Mouse (Mus musculus): ENCODE results near the gene Lrch1.

Gene Lrch1

DNA sequence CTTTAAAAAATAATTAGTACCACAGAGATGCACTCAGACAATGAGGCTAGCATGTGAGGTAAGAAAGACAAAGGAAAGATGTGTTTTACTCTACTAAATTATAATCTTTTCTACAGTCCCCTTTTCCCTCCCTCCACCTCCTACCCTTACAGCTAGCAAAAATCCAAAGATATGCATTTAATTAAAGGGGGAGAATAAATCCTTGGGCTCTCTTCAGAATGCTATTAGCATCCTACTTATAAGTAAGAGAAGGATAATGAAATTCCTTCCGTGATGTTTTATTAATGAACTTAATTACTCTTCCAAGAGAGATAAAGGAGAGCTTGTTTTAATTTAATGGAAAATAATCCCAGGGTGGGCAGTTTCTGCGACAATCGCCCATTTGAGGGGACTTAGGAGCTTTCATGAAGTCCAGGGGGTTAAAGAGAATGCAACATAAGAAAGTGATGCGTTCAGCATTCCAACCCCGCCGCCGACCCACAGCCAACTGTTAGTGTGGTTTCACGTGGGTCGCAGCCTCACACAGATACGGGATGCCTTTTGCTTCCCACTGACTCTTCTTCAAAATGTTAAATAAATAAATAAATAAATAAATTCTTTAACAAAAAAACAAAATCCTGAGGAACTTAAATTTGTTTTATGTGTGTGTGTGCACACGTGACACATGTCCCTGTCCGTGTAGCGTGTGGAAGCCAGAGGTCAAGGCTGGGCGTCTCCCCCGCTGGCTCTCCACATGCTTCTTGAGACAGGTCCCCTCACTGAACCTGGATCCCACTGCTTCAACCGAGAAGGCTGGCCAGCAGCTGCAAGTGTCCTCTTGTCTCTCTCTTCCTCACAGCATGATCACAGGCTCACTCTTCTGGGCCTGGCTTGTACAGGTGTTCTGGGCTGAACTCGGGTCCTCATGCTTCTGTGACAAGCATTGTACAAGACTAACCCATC is 132.6 kb downstream of the Lrch1 start:
- no peak for DNase-seq (ENCODE audit: low spot score in 2 of 2)

DNA sequence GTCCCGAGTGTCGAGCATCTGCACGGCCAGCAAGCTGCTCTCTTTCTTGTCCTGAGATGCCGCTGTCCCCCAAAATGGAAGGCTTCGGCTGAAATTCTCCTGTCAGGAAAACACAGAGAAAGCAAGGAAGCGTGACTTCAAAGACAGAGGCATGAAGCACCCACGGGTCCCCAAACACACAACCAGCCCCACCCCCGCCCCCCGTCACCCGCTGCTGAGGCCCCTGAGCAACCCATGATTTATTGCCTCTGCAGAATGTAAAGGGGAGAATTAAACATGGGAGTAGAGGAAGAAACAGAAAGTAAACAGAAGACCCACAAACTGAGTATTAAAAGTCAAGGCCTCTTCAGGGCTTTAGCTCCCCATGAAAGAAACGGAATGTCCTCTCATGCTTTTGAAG is 136.1 kb downstream of the Lrch1 start:
- no peak for DNase-seq (ENCODE audit: low spot score in 2 of 2)

DNA sequence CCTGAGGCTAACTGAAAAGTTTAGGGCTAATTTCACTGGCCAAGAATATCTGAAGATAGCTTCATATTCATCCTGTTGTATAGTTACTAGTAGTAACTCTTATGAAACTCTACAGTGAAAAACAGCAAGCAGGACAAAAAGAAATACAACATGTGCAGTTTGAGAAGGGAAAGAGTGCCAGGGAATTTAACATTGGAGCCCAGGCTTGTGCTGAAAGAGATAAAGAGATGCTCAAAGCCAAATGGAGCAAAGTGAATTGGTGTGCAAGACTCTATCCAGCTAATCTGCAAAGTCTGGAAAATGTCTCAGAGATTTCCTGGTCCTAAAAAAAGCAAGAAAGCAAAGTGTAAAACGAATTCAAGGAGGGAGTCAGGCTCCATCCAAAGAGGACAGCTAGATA is 145.7 kb downstream of the Lrch1 start:
- no peak for DNase-seq (ENCODE audit: low spot score in 2 of 2)

DNA sequence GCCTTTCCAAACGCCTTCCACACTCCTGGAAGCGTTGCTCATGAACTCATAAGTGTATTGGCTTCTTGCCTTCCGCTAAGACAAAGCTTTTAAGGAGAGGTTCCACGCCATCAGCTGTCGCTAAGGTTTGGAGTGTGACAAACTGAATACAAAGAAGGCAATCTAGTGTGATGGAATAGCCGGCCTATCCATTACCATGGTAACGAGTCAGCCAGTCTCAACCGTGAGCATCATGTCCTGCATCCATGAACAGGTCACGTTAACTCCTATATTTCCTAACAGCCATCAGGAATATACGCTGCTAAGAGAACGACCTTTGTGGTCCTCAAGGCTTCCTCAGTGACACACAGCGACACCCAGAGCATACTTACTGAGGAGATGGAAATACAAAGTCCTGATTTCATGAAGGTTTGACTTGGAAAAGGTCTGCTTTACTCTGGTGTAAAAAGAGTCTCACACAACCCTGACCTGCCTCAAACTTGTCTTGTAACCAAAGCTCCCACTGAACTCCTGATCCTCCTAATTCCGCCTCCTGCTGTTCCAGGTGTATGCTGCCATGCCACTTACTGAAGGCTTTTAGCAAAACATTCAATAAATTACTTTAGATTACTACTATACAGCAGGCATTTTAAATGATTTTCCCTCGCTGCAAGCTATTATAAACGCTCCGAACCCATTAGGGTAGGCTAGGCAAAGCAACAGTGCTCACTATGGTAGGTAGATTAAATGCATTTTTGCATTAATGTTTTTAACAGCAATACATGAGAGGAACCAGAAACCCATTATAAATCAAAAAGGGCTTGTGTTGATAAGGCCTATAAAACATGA is 149.4 kb downstream of the Lrch1 start:
- no peak for DNase-seq (ENCODE audit: low spot score in 2 of 2)

DNA sequence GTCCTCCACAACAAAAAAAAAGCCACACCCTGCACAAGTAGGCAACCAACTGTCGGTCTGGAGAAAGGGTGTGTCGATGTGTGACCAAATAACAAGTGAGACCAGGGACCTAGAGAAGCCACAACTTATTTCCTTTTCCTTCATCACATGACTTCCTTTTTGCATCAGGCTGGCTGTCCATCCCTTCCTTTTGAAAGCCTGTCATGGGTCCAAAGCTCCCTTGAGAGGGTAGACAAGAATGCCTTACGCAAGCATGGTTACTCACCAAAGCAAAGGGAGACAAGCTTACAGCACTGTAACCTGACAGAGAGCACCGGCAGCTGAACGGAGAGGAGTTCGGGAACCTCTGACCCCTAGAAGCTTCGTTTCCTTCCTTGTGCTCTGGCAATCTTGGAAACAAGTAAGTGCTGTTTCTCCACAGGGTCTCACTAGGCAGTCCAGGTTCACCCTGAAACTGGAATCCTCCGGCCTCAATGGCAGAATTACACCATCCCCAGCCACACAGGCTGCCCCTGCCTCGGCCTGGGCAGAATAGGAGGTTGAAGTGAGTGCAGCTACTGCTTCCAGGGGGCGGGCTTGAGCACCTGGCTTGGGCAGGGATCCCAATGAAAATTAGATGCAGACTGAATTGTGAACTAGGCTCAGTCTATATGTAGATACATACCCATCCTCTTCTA is 150.2 kb downstream of the Lrch1 start:
- no peak for DNase-seq (ENCODE audit: low spot score in 2 of 2)

DNA sequence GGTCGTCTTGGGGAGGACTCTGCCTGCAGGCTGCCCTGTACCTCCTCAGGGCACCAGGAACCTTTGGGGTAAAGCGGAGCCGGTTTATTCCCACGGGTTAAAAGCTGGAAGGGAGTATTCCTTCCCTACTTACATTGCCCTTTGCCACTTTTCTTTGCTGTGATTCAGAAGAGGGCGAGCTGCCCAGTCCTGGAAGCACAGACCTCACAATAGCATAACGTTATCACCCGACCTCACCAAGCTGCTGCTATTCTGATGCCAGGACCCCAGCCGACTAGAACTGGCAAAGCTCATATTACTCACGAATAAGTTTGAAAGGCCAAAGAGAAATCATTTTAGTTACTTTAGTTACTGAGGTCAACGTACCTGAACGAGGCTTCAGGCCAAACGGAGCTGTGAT is 152.7 kb downstream of the Lrch1 start:
- DNase-seq (ENCODE audit: low spot score in 2 of 2): no peak

DNA sequence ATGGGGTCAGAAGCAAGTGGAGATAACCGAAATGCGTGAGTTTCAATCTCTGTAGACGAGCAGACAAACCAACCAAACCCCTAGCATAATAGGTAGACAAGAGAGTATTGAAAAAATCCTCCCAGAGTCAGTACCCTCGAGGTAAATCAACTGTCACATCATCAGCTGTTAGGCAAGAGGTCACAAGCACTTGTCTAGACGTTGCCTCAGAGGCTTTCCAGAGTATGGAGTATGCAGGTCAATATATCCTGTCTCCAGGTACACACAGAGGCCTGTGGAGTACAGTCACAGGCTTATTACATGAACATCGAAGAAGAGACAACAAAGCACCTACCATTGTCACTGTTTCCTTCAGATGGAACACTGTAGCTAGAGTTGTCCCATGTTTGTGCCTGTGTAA is 154.9 kb downstream of the Lrch1 start:
- no peak for DNase-seq (ENCODE audit: low spot score in 2 of 2)

DNA sequence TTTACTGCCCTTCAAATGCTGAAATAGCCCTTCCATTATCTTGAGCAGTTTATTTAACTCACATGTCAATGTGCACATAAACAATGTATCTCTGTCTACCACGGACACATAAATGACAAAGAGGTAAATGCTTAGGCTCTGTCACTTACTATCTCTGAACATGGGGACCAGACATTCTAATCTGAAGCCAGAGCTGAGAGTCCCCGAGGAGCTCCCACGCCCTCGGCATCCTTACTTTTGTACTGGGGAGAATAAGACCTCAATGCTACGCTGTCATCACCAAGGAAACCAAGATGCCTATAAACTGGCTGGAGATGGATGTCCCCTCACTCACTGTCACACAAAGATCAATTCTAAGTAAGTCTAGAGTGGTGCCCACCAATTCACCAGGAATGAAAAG is 157.1 kb downstream of the Lrch1 start:
- no peak for DNase-seq (ENCODE audit: low spot score in 2 of 2)

DNA sequence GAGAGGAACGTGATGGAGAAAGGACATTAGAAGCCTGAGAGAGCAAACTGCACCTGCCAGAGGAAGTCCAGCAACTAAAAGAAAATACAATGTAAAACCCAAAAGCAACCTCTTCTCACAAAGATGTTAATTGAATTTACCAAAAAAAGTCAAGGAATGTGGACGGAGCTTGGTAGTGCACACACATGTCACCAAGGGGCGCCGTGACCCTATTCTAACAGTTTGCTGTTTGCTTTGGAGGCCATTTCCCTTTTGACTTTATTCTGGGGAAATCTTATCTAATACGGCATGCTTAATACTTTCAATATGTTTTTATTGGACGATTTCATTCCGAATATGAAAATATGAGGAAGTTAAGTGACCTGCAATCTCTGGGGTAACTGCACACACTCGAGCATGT is 158.9 kb downstream of the Lrch1 start:
- no peak for DNase-seq (ENCODE audit: low spot score in 2 of 2)

DNA sequence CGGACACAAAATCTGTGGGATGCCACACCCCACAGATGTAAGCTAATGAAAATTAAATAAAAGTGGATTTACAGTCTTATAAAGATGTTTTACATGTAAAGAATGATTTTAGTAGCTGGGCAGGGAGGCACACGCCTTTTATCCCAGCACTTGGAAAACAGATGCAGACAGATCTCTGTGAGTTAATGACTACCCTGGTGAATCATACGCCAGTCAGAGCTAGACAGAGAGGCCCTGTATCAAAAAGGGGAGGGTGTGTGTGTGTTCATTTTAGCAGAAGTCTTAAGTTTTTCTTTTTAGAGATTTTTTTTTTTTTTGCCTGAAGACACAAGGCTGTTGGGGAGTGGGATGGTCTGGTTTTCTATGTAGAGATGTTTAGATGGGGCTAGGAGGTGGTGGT is 160.0 kb downstream of the Lrch1 start:
- DNase-seq (ENCODE audit: low spot score in 2 of 2): no peak

DNA sequence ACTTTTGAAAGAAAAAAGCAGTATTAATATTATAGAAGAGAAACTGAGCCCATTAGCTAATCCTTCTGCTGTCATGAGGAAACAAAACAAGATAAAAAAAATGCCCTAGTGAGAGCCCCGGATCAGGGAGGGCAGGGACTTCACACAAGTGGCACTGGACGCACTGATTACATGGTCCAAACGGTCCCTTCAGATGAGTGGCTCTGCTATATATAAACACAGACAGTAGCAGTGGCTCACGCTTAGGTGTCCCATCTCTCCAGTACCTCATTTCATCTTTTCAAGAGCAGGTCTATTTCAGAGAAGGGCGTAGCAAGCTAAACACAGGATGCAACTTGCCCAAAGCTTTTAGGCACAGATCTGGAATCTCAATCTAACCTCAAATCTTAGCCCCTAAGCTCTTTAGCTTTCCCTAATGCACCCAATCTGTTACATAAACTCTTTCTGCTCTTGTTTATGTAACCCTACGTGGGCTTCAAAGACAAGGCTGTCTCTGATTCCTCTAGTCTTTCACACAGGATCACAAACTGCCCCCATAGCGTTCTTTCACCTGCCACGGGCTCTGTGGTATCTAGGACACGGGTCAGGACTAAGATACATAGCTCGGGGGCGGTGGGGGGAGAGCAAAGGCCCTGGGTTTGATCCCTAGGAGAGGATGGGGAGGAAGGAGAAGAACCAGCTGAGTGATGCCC is 163.3 kb downstream of the Lrch1 start:
- DNase-seq (ENCODE audit: low spot score in 2 of 2): no peak

DNA sequence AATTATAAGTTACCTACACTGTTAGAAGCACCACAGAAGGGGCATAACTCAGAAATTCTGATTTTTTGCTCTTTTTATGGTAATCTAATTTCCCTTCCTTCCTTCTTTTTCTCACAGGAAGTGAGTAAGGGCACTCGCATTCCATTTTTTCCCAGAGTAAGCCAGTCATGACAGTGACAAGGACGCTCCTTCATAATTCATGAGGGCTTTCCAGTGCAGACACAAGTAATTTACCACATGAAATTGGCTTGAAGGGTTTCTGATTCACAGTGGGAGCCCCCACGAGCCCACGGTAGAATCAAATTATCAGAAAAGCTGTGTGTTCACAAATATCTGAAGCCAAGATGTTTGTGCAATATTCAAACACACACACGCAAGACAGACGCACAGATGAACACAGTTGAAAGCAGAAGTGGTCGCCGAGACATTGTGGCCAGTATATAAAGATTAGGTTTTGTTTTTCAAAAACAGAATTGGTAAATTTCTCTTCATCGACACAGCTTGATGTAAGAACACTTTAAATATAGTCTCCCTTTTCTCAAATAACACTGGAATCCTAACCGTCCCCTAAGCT is 173.5 kb downstream of the Lrch1 start:
- DNase-seq (ENCODE audit: low spot score in 2 of 2): no peak

DNA sequence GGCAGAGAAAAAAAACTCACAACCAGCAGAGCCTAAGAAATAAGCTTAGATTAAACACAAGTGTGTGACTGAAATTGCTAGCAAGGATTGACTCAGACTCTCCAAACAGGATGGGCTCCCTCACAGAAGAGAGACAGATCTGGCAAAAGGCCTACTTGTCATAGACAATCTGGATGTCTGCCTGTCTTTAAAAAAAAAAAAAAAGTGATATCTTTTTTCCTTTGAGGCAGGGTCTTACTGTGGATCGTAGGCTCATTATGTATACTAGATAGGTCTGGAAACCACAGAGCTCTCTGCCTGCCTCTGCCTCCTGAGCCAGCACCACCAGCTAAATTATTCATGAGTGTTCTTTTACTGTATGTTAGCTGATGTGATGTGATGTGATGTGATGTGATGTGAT is 179.8 kb downstream of the Lrch1 start:
- no peak for DNase-seq (ENCODE audit: low spot score in 2 of 2)

DNA sequence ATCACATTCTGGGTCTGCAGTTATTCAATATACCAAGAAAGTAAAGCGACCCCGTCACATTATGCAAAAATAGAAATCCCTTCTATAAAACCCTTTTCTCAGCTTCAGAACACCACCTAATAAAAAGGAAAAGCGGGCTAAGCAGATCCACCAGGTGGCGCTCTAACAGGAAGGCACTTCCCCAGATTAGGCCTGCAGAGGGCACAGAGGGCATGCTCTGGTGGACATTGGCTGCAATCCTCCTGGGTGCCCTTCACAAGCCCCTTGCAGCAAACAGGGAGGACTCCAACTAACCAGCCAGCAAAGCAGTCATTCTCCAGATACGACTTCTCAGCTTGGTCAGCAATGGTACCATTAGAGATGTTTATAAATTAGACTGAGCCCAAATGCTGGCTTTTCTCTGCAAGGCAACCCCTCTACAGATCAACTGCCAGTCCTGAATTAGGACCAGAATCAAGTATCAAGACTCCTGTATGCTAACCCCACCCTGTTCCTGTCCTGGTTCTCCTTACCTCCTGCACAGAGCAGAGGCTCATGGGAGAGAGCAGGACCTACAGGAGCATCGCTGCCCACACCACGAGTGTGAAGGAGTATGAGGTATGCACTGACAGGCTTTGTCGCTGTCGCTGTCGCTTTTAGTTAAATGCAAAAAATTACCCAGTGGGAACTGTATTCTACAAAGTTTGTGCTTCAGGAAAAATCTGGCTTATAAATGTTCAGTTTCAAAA is 183.3 kb downstream of the Lrch1 start:
- DNase-seq (ENCODE audit: low spot score in 2 of 2): peak; percentile 33 to 81

DNA sequence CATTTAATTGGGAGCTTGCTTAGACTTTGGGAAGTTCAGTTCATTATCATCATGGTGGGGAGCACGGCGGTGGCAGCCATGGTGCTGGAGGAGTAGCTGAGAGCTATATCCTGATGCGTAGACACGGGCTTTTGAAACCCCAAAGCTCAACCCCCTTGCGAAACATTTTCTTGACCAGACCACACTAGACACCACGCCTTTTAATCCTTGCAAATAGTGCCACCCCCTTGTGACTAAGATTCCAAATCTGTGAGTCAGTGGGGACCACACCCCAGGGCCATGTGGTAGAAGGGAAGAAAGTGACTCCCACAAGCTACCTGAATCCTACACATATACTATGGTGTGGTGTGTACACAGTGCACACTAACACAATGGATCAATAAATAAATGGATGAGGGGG is 210.8 kb downstream of the Lrch1 start:
- DNase-seq (ENCODE audit: low spot score in 2 of 2): no peak

DNA sequence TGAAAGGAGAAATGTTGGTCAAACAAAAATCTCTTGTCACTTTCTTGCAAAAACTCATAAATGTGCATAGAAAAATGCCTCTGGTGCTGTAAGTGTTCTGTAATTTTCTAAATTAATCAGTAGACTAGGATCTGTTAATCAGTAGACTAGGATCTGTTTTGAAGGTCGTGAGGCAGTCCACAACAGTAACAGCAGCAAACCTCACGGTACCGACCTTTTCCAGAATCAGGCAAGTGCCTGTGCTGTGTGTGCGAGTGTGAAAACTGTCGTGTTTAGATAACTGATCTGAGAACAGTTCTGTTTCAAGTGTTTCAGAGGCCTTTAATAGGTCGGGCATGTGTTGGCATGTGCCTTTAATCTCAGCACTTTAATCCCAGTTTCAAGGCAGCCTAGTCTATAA is 212.2 kb downstream of the Lrch1 start:
- no peak for DNase-seq (ENCODE audit: low spot score in 2 of 2)

DNA sequence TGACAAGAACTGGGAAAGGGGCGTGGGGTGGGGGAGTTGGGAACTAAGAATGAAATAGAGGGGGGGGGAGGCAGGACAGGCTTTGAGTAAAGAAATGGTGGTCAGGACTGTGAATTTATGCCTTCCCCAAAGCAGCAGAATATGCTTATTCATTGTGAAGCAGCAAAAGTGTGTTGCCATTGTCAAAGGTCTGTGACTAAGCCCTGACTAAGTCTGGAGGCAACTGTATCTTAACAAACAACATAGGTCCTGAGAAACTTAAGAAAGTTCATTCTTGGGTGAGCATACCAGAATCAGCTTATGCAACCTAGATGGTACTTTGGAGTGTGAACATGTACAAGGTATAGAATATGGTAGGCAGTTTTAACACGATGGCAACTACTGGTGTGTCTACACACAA is 214.3 kb downstream of the Lrch1 start:
- no peak for DNase-seq (ENCODE audit: low spot score in 2 of 2)

DNA sequence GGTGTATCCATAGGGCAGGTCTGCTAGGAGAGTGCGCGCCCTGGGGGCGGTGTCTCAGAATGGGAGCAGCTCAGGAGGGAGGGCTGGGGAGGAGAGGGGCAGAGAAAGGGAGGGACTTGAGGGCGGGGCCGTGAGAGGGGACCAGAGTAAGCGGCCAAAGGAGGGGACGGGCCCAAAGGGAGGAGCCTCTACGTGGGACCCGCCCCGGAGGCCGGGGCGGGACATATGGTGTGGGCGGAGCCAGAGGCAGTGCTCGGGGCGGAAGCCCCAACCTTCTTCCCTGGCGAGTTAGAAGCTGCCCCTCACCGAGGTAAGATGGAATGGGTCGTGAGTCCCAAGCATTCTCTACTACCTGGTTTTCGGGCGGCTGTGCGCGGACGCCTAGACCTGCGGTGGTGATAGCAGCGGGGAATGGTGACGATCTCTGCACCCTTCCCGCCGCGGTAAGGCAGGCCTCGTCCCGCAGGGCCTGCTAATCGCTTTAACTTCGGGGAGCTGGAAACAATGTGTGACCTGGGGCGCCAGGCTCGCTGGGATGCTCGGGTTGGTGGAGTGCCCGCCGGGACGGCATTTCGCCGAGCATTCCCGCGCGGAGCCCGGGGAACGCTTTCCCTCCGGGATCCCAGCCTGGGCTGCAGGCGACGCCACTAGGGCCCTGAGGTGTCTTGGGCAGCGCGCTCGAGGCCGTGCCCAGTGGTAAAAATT is 215.4 kb downstream of the Lrch1 start, which contains the start of gene Esd:
Gene Esd, plus strand, starts transcription at position 219 of the 705 bp plus-strand sequence.
- peak; percentile 91 to 93 for DNase-seq (ENCODE audit: low spot score in 2 of 2)

DNA sequence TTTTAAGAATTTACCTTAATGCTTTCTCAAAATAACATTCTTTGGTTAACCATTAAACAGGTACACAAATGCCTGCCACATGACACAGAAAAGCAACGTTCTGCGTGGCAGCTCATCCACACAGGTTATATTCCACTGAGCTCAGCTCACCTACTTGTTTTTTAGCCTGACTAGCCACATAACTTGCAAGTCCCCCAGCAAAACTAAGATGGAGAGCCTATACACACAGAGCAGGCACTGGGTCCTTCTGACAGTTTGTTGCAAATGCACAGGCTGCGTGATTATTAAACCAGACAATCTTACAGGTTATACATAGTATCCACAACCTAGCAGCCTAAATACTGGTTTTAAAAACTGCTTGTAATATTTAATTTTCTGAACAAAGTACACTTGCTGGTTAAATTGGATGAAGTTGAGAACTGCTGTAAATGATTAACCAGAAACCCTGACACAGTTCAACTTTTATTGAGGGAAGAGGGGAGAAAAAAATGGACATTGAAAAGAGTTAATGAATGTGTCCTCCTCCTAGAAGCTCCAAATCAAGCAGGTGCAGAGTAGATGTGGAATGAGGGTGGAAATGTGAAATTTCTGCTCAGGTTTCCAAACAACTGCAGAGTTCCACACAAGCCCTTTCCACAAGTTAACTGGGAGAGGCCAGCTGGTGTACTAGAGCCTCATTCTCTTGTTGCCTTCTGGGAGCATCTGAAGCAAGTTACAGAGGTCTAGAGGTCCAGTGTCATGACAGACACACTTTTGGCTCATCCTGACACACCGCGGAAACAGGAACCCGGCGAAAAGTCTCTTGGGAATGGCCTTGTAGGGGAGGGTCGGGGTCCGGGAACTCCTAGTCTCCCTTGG is 216.2 kb downstream of the Lrch1 start:
- no peak for DNase-seq (ENCODE audit: low spot score in 2 of 2)
